Mouse (Mus musculus) liver, embryonic 16.5 days (tissue): ENCODE results near the gene Trp63. TPM values are rescaled to one million over a fixed set of nuclear protein-coding genes. Genes with fewer than 3 reads are reported as not detected.

ENCODE experiments used
- ATAC-seq: fragments of 200-750 bp; cut with Nextera tagmentation; 2 replicates; pipeline ENCODE4 v1.8.0; 2017; ENCODE audit warnings: low read depth, mild to moderate bottlenecking, moderate number of reproducible peaks, moderate library complexity
- H3K27ac ChIP-seq: fragments of 300-500 bp; sonication (generic); 2 replicates; pipeline ENCODE4 v1.5.1; 2014; ENCODE audit warnings: mild to moderate bottlenecking, low read length
- H3K27me3 ChIP-seq: fragments of 300-500 bp; sonication (generic); 2 replicates; pipeline ENCODE4 v1.6.1; 2014; ENCODE audit warnings: low read depth, low read length, mixed read lengths; ENCODE audit not compliant: control insufficient read depth, insufficient read depth
- H3K36me3 ChIP-seq: fragments of 300-500 bp; sonication (generic); 2 replicates; pipeline ENCODE4 v1.6.1; 2014; ENCODE audit warnings: mild to moderate bottlenecking; ENCODE audit not compliant: control insufficient read depth, insufficient read depth
- H3K4me1 ChIP-seq: fragments of 300-500 bp; sonication (generic); 2 replicates; pipeline ENCODE4 v1.6.1; 2014; ENCODE audit warnings: low read depth, low read length, mixed read lengths; ENCODE audit not compliant: control insufficient read depth
- H3K4me2 ChIP-seq: fragments of 300-500 bp; sonication (generic); 2 replicates; pipeline ENCODE4 v1.6.1; 2014; ENCODE audit warnings: low read depth, low read length, mixed read lengths
- H3K4me3 ChIP-seq: fragments of 300-500 bp; sonication (generic); 2 replicates; pipeline ENCODE4 v1.5.1; 2014; ENCODE audit warnings: low read depth, mild to moderate bottlenecking, low read length
- H3K9ac ChIP-seq: fragments of 300-500 bp; sonication (generic); 2 replicates; pipeline ENCODE4 v1.6.1; 2014; ENCODE audit warnings: low read depth, low read length
- H3K9me3 ChIP-seq: fragments of 300-500 bp; sonication (generic); replicated peaks from 2 replicates; pipeline ENCODE4 v1.6.1; 2016; ENCODE audit warnings: low read length; ENCODE audit not compliant: control insufficient read depth
- WGBS: fragments of 180-500 bp; shearing (Covaris S2); extraction: QIAGEN DNeasy Blood & Tissue Kit; methylation state at CpG from one replicate; pipeline ENCODE4 v1.1.7; 2014; ENCODE audit not compliant: insufficient replicate concordance; 5-methylcytosine and 5-hydroxymethylcytosine counted together
- polyA plus RNA-seq: library from polyadenylated mRNA; unstranded; fragments of >200 nt; fragmentation: Nextera tagmentation; extraction: Ambion mirVana; gene quantifications from 2 replicates; pipeline ENCODE4 v1.2.1, GENCODE M21; 2015

Trp63 gene
- polyA plus RNA-seq, 1 experiment from 2014 or later, result 0.04 TPM

- no peak overlapping the region for H3K4me2 ChIP-seq
- no peaks in the 10 kb centered on the region for H3K4me1 ChIP-seq
- H3K27ac ChIP-seq, result no peak overlapping the region
- no peaks in the 10 kb centered on the region for H3K27me3 ChIP-seq
- WGBS, result 87% methylated on average over 2 of the region's 2 CpGs
- H3K9me3 ChIP-seq, result no peaks in the 10 kb centered on the region
- no peak for ATAC-seq
- no peaks in the 10 kb centered on the region for H3K36me3 ChIP-seq
- H3K4me3 ChIP-seq, result no peak overlapping the region
- no peak overlapping the region for H3K9ac ChIP-seq
Observed at GRCm38 (mm10) chr16:25875681-25876080, 192.1 kb downstream of the Trp63 start.

GRCm38 (mm10) chr16:25877416-25877965, 193.9 kb downstream of the Trp63 start:
- H3K36me3 ChIP-seq, result no peaks in the 10 kb centered on the region
- H3K27ac ChIP-seq, result no peak overlapping the region
- no peak overlapping the region for H3K4me2 ChIP-seq
- H3K4me3 ChIP-seq, result no peak overlapping the region
- no peak for ATAC-seq
- H3K27me3 ChIP-seq, result no peaks in the 10 kb centered on the region
- H3K9me3 ChIP-seq, result no peaks in the 10 kb centered on the region
- H3K9ac ChIP-seq, result no peak overlapping the region
- WGBS, result 71% methylated on average over 7 of the region's 7 CpGs
- no peaks in the 10 kb centered on the region for H3K4me1 ChIP-seq

- Histone ChIP-seq H3K4me2 (no peak overlapping the region), H3K9ac (no peak overlapping the region), H3K27ac (no peak overlapping the region), H3K27me3 (no peaks in the 10 kb centered on the region), H3K4me3 (no peak overlapping the region), H3K4me1 (no peaks in the 10 kb centered on the region), H3K9me3 (no peaks in the 10 kb centered on the region), H3K36me3 (no peaks in the 10 kb centered on the region)
- ATAC-seq, result no peak
Observed at GRCm38 (mm10) chr16:25878116-25878515, 194.6 kb downstream of the Trp63 start.

- H3K4me2 ChIP-seq, result no peak overlapping the region
- no peaks in the 10 kb centered on the region for H3K9me3 ChIP-seq
- H3K4me3 ChIP-seq, result no peak overlapping the region
- H3K4me1 ChIP-seq, result no peaks in the 10 kb centered on the region
- H3K27me3 ChIP-seq, result no peaks in the 10 kb centered on the region
- H3K27ac ChIP-seq, result no peak overlapping the region
- ATAC-seq, result no peak
- WGBS, result 56% methylated on average over 4 of the region's 4 CpGs
- H3K36me3 ChIP-seq, result no peaks in the 10 kb centered on the region
- no peak overlapping the region for H3K9ac ChIP-seq
Observed at GRCm38 (mm10) chr16:25899071-25899470, 215.5 kb downstream of the Trp63 start.

GRCm38 (mm10) chr16:25899657-25900056, 216.1 kb downstream of the Trp63 start:
- WGBS, result 55% methylated on average over 2 of the region's 2 CpGs
- ATAC-seq, result no peak

GRCm38 (mm10) chr16:25900389-25900908, 216.9 kb downstream of the Trp63 start:
- H3K27ac ChIP-seq, result no peak overlapping the region
- WGBS, result 68% methylated on average over 3 of the region's 3 CpGs
- H3K27me3 ChIP-seq, result no peaks in the 10 kb centered on the region

More at GRCm38 (mm10) chr16:25899657-25900056, 216.1 kb downstream of the Trp63 start:
- Histone ChIP-seq H3K9me3 (no peaks in the 10 kb centered on the region), H3K27me3 (no peaks in the 10 kb centered on the region), H3K36me3 (no peaks in the 10 kb centered on the region), H3K4me3 (no peak overlapping the region), H3K4me1 (no peaks in the 10 kb centered on the region), H3K27ac (no peak overlapping the region), H3K9ac (no peak overlapping the region), H3K4me2 (no peak overlapping the region)

GRCm38 (mm10) chr16:25912185-25912584, 228.6 kb downstream of the Trp63 start:
- no peaks in the 10 kb centered on the region for H3K36me3 ChIP-seq
- H3K9me3 ChIP-seq, result no peaks in the 10 kb centered on the region
- no peaks in the 10 kb centered on the region for H3K27me3 ChIP-seq
- H3K27ac ChIP-seq, result no peak overlapping the region
- H3K4me1 ChIP-seq, result no peaks in the 10 kb centered on the region
- no peak overlapping the region for H3K4me2 ChIP-seq
- WGBS, result 18% methylated on average over 1 of the region's 1 CpGs
- no peak for ATAC-seq
- H3K9ac ChIP-seq, result no peak overlapping the region
- no peak overlapping the region for H3K4me3 ChIP-seq

More at GRCm38 (mm10) chr16:25900389-25900908, 216.9 kb downstream of the Trp63 start:
- no peaks in the 10 kb centered on the region for H3K4me1 ChIP-seq
- no peak overlapping the region for H3K4me3 ChIP-seq
- no peaks in the 10 kb centered on the region for H3K36me3 ChIP-seq
- ATAC-seq, result no peak
- H3K4me2 ChIP-seq, result no peak overlapping the region
- H3K9me3 ChIP-seq, result no peaks in the 10 kb centered on the region
- no peak overlapping the region for H3K9ac ChIP-seq

- Histone ChIP-seq H3K4me3 (no peak overlapping the region), H3K4me2 (no peak overlapping the region), H3K9me3 (no peaks in the 10 kb centered on the region), H3K27me3 (no peaks in the 10 kb centered on the region), H3K9ac (no peak overlapping the region), H3K4me1 (no peaks in the 10 kb centered on the region), H3K36me3 (no peaks in the 10 kb centered on the region), H3K27ac (no peak overlapping the region)
- no peak for ATAC-seq
- WGBS, result 57% methylated on average over 2 of the region's 2 CpGs
Observed at GRCm38 (mm10) chr16:25934181-25934580, 250.6 kb downstream of the Trp63 start.
